Mouse (Mus musculus): ENCODE measurements around the gene Gm12253. TPM values are rescaled to one million over a fixed set of nuclear protein-coding genes. Genes with fewer than 3 reads are reported as not detected.

Gm12253 gene
- total and polyA plus RNA-seq, 2 experiments from 2014 or later = not detected

- Histone ChIP-seq H3K27ac (ENCODE audit: low read depth, low read length) (no peak overlapping the region), H3K27me3 (ENCODE audit: insufficient read depth, low read length) (no peaks in the 10 kb centered on the region), H3K9ac (replicated peaks; ENCODE audit: low read length, poor library complexity, severe bottlenecking) (no peak overlapping the region), H3K36me3 (ENCODE audit: insufficient read depth, low read length) (no peaks in the 10 kb centered on the region), H3K4me2 (ENCODE audit: low read depth, low read length, poor library complexity, severe bottlenecking) (no peak overlapping the region), H3K9me3 (ENCODE audit: low read length) (no peaks in the 10 kb centered on the region), H3K4me1 (ENCODE audit: insufficient read depth, low read length) (no peaks in the 10 kb centered on the region), H3K4me3 (ENCODE audit: low read depth, low read length) (no peak overlapping the region)
- ATAC-seq (ENCODE audit: low FRiP score) (no peak), DNase-seq (ENCODE audit: low spot score) (no peak)
- TF ChIP-seq CTCF (IDR thresholded peaks at IDR 0.05) = no peak
- WGBS = 71% methylated on average over 5 of the region's 5 CpGs
Measured at GRCm38 (mm10) chr11:58437866-58438265, 5.5 kb downstream of the Gm12253 start.

- TF ChIP-seq CTCF (IDR thresholded peaks at IDR 0.05) = no peak
- no peaks in the 10 kb centered on the region for H3K36me3 ChIP-seq (ENCODE audit: insufficient read depth, low read length)
- no peak for ATAC-seq (ENCODE audit: low FRiP score)
- no peaks in the 10 kb centered on the region for H3K27me3 ChIP-seq (ENCODE audit: insufficient read depth, low read length)
- no peak within 1 kb of the TSS for H3K9ac ChIP-seq (replicated peaks; ENCODE audit: low read length, poor library complexity, severe bottlenecking)
- 0 out of 2 replicates have a peak, but pooled peaks cover 3% of the 10 kb centered on the region for H3K9me3 ChIP-seq (ENCODE audit: low read length)
- no peaks in the 10 kb centered on the region for H3K4me1 ChIP-seq (ENCODE audit: insufficient read depth, low read length)
- H3K27ac ChIP-seq (ENCODE audit: low read depth, low read length) = no peak within 1 kb of the TSS
- DNase-seq (ENCODE audit: low spot score) = no peak
- 98% methylated on average over 9 of the region's 9 CpGs for WGBS
- no peak within 1 kb of the TSS for H3K4me3 ChIP-seq (ENCODE audit: low read depth, low read length)
- H3K4me2 ChIP-seq (ENCODE audit: low read depth, low read length, poor library complexity, severe bottlenecking) = no peak within 1 kb of the TSS
Measured at GRCm38 (mm10) chr11:58452759-58453158, 20.4 kb downstream of the Gm12253 start, which contains the start of gene Lypd9. Lypd9 (minus strand) TSS chr11:58452923.

GRCm38 (mm10) chr11:58453592-58453991, 21.2 kb downstream of the Gm12253 start:
- Histone ChIP-seq H3K27me3 (ENCODE audit: insufficient read depth, low read length) (no peaks in the 10 kb centered on the region), H3K27ac (ENCODE audit: low read depth, low read length) (no peak overlapping the region), H3K36me3 (ENCODE audit: insufficient read depth, low read length) (no peaks in the 10 kb centered on the region), H3K4me3 (ENCODE audit: low read depth, low read length) (no peak overlapping the region), H3K9me3 (ENCODE audit: low read length) (no peaks in the 10 kb centered on the region), H3K9ac (replicated peaks; ENCODE audit: low read length, poor library complexity, severe bottlenecking) (no peak overlapping the region), H3K4me1 (ENCODE audit: insufficient read depth, low read length) (no peaks in the 10 kb centered on the region), H3K4me2 (ENCODE audit: low read depth, low read length, poor library complexity, severe bottlenecking) (no peak overlapping the region)
- ATAC-seq (ENCODE audit: low FRiP score) = no peak
- no peak for TF ChIP-seq CTCF (IDR thresholded peaks at IDR 0.05)
- DNase-seq (ENCODE audit: low spot score) = no peak
- 76% methylated on average over 4 of the region's 4 CpGs for WGBS

- ATAC-seq (ENCODE audit: low FRiP score) = no peak
- Histone ChIP-seq H3K27ac (ENCODE audit: low read depth, low read length) (no peak within 1 kb of the TSS), H3K4me2 (ENCODE audit: low read depth, low read length, poor library complexity, severe bottlenecking) (no peak within 1 kb of the TSS), H3K4me3 (ENCODE audit: low read depth, low read length) (no peak within 1 kb of the TSS), H3K9me3 (ENCODE audit: low read length) (no peaks in the 10 kb centered on the region), H3K9ac (replicated peaks; ENCODE audit: low read length, poor library complexity, severe bottlenecking) (no peak within 1 kb of the TSS), H3K4me1 (ENCODE audit: insufficient read depth, low read length) (no peaks in the 10 kb centered on the region), H3K36me3 (ENCODE audit: insufficient read depth, low read length) (no peaks in the 10 kb centered on the region), H3K27me3 (ENCODE audit: insufficient read depth, low read length) (no peaks in the 10 kb centered on the region)
- no peak for TF ChIP-seq CTCF (IDR thresholded peaks at IDR 0.05)
- DNase-seq (ENCODE audit: low spot score) = no peak
Measured at GRCm38 (mm10) chr11:58462170-58462569, 29.8 kb downstream of the Gm12253 start, which contains the start of gene Olfr30. Olfr30 (minus strand) TSS chr11:58462270.

Other genes starting within 250 kb of the Gm12253 start
- gene Igtp, start 233.0 kb upstream of the Gm12253 start, total RNA-seq (2014; rRNA removed) = 1.6 and 2.4 TPM in 2 replicates
- gene Igtp, start 233.0 kb upstream of the Gm12253 start, polyA plus RNA-seq (2015; fragmentation: Nextera tagmentation; extraction: Ambion mirVana) = 1.9 and 2.7 TPM in 2 replicates
- 0.77 and 2.1 TPM in 2 replicates for gene Irgm2, start 232.9 kb upstream of the Gm12253 start, total RNA-seq (2014; rRNA removed)
- gene Irgm2, start 232.9 kb upstream of the Gm12253 start, polyA plus RNA-seq (2015; fragmentation: Nextera tagmentation; extraction: Ambion mirVana) = 0.67 and 1.1 TPM in 2 replicates
- 0.09 and 0.38 TPM in 2 replicates for gene 4930438A08Rik, start 157.8 kb upstream of the Gm12253 start, total RNA-seq (2014; rRNA removed)
- not detected in 2 replicates for gene 4930438A08Rik, start 157.8 kb upstream of the Gm12253 start, polyA plus RNA-seq (2015; fragmentation: Nextera tagmentation; extraction: Ambion mirVana)
- gene Zfp692, start 125.5 kb upstream of the Gm12253 start, total RNA-seq (2014; rRNA removed) = 24.4 and 26.0 TPM in 2 replicates
- 20.1 and 22.6 TPM in 2 replicates for gene Zfp692, start 125.5 kb upstream of the Gm12253 start, polyA plus RNA-seq (2015; fragmentation: Nextera tagmentation; extraction: Ambion mirVana)
- gene Zfp672, start 102.2 kb upstream of the Gm12253 start, total RNA-seq (2014; rRNA removed) = 38.1 and 42.1 TPM in 2 replicates
- 41.1 and 46.9 TPM in 2 replicates for gene Zfp672, start 102.2 kb upstream of the Gm12253 start, polyA plus RNA-seq (2015; fragmentation: Nextera tagmentation; extraction: Ambion mirVana)
- gene Sh3bp5l, start 101.8 kb upstream of the Gm12253 start, total RNA-seq (2014; rRNA removed) = 44.0 and 53.8 TPM in 2 replicates
- 42.4 and 46.3 TPM in 2 replicates for gene Sh3bp5l, start 101.8 kb upstream of the Gm12253 start, polyA plus RNA-seq (2015; fragmentation: Nextera tagmentation; extraction: Ambion mirVana)
- not detected in 2 replicates for gene Lypd8, start 53.5 kb upstream of the Gm12253 start, total RNA-seq (2014; rRNA removed)
- gene Lypd8, start 53.5 kb upstream of the Gm12253 start, polyA plus RNA-seq (2015; fragmentation: Nextera tagmentation; extraction: Ambion mirVana) = not detected in 2 replicates
- gene 1810065E05Rik, start 11.4 kb upstream of the Gm12253 start, total RNA-seq (2014; rRNA removed) = not detected in 2 replicates
- not detected in 2 replicates for gene 1810065E05Rik, start 11.4 kb upstream of the Gm12253 start, polyA plus RNA-seq (2015; fragmentation: Nextera tagmentation; extraction: Ambion mirVana)
- gene Lypd9, start 20.4 kb downstream of the Gm12253 start, total RNA-seq (2014; rRNA removed) = not detected in 2 replicates
- gene Lypd9, start 20.4 kb downstream of the Gm12253 start, polyA plus RNA-seq (2015; fragmentation: Nextera tagmentation; extraction: Ambion mirVana) = not detected in 2 replicates
- not detected in 2 replicates for gene Olfr30, start 29.7 kb downstream of the Gm12253 start, total RNA-seq (2014; rRNA removed)
- gene Olfr30, start 29.7 kb downstream of the Gm12253 start, polyA plus RNA-seq (2015; fragmentation: Nextera tagmentation; extraction: Ambion mirVana) = not detected in 2 replicates
- not detected in 2 replicates for gene Olfr332, start 60.0 kb downstream of the Gm12253 start, total RNA-seq (2014; rRNA removed)
- gene Olfr332, start 60.0 kb downstream of the Gm12253 start, polyA plus RNA-seq (2015; fragmentation: Nextera tagmentation; extraction: Ambion mirVana) = not detected in 2 replicates
- not detected in 2 replicates for gene Olfr331, start 70.0 kb downstream of the Gm12253 start, total RNA-seq (2014; rRNA removed)
- gene Olfr331, start 70.0 kb downstream of the Gm12253 start, polyA plus RNA-seq (2015; fragmentation: Nextera tagmentation; extraction: Ambion mirVana) = not detected in 2 replicates
- not detected in 2 replicates for gene Olfr330, start 102.3 kb downstream of the Gm12253 start, total RNA-seq (2014; rRNA removed)
- gene Olfr330, start 102.3 kb downstream of the Gm12253 start, polyA plus RNA-seq (2015; fragmentation: Nextera tagmentation; extraction: Ambion mirVana) = not detected in 2 replicates
- not detected in 2 replicates for gene Olfr329-ps, start 113.9 kb downstream of the Gm12253 start, total RNA-seq (2014; rRNA removed)
- not detected in 2 replicates for gene Olfr329-ps, start 113.9 kb downstream of the Gm12253 start, polyA plus RNA-seq (2015; fragmentation: Nextera tagmentation; extraction: Ambion mirVana)
- not detected in 2 replicates for gene Olfr328, start 123.1 kb downstream of the Gm12253 start, total RNA-seq (2014; rRNA removed)
- not detected in 2 replicates for gene Olfr328, start 123.1 kb downstream of the Gm12253 start, polyA plus RNA-seq (2015; fragmentation: Nextera tagmentation; extraction: Ambion mirVana)
- not detected in 2 replicates for gene Olfr224, start 138.0 kb downstream of the Gm12253 start, total RNA-seq (2014; rRNA removed)
- gene Olfr224, start 138.0 kb downstream of the Gm12253 start, polyA plus RNA-seq (2015; fragmentation: Nextera tagmentation; extraction: Ambion mirVana) = not detected in 2 replicates
- gene Olfr325, start 145.2 kb downstream of the Gm12253 start, total RNA-seq (2014; rRNA removed) = not detected in 2 replicates
- gene Olfr325, start 145.2 kb downstream of the Gm12253 start, polyA plus RNA-seq (2015; fragmentation: Nextera tagmentation; extraction: Ambion mirVana) = not detected in 2 replicates
- 0.28 and 0.49 TPM in 2 replicates for gene Olfr324, start 162.6 kb downstream of the Gm12253 start, total RNA-seq (2014; rRNA removed)
- 0.04 and 0.05 TPM in 2 replicates for gene Olfr324, start 162.6 kb downstream of the Gm12253 start, polyA plus RNA-seq (2015; fragmentation: Nextera tagmentation; extraction: Ambion mirVana)
- not detected in 2 replicates for gene 2210407C18Rik, start 183.5 kb downstream of the Gm12253 start, total RNA-seq (2014; rRNA removed)
- not detected in 2 replicates for gene 2210407C18Rik, start 183.5 kb downstream of the Gm12253 start, polyA plus RNA-seq (2015; fragmentation: Nextera tagmentation; extraction: Ambion mirVana)
- gene Olfr323, start 197.9 kb downstream of the Gm12253 start, total RNA-seq (2014; rRNA removed) = 0.16 TPM in 1 of 2 replicates, not detected in the other
- not detected in 2 replicates for gene Olfr323, start 197.9 kb downstream of the Gm12253 start, polyA plus RNA-seq (2015; fragmentation: Nextera tagmentation; extraction: Ambion mirVana)
- 0.22 and 0.76 TPM in 2 replicates for gene Trim58, start 207.9 kb downstream of the Gm12253 start, total RNA-seq (2014; rRNA removed)
- 0.20 and 0.38 TPM in 2 replicates for gene Trim58, start 207.9 kb downstream of the Gm12253 start, polyA plus RNA-seq (2015; fragmentation: Nextera tagmentation; extraction: Ambion mirVana)
- gene Olfr322, start 226.2 kb downstream of the Gm12253 start, total RNA-seq (2014; rRNA removed) = not detected in 2 replicates
- gene Olfr322, start 226.2 kb downstream of the Gm12253 start, polyA plus RNA-seq (2015; fragmentation: Nextera tagmentation; extraction: Ambion mirVana) = not detected in 2 replicates
- gene Olfr320, start 248.5 kb downstream of the Gm12253 start, total RNA-seq (2014; rRNA removed) = not detected in 2 replicates
- not detected in 2 replicates for gene Olfr320, start 248.5 kb downstream of the Gm12253 start, polyA plus RNA-seq (2015; fragmentation: Nextera tagmentation; extraction: Ambion mirVana)

All from midbrain, postnatal 0 days (tissue).